Mouse (Mus musculus) megakaryocyte, embryonic 14.5 days (primary cell): Measurements from ENCODE around the gene Onecut1.

Source experiments
- FLI1 ChIP-seq: IDR thresholded peaks from 2 replicates; pipeline ENCODE4 v1.6.1; 2012; ENCODE audit warnings: low read length, inconsistent platforms, mixed read lengths
- GATA1 ChIP-seq: IDR thresholded peaks from 3 replicates; pipeline ENCODE4 v1.6.1; 2012; ENCODE audit warnings: mixed read lengths, low read length, inconsistent platforms, borderline replicate concordance

GRCm38 (mm10) chr9:74877709-74878108 is 16.0 kb downstream of the Onecut1 start:
- TF ChIP-seq GATA1 (no peak), FLI1 (no peak)
